Mouse (Mus musculus) heart, postnatal 4 days (tissue): ENCODE results near the gene Coq6. TPM values are rescaled to one million over a fixed set of nuclear protein-coding genes. Genes with fewer than 3 reads are reported as not detected.

ENCODE experiments used
- DNase-seq: peaks from one replicate; pipeline ENCODE4 v3.0.0; 2021
- total RNA-seq, 2 experiments: library from RNA; stranded (reverse); gene quantifications; 2 replicates each; pipeline ENCODE4 v1.2.3; 2021

The Coq6 gene
- total RNA-seq, 2 experiments from 2014 or later: 91.6 to 94.9 TPM

- DNase-seq: no peak
These were observed 35.7 kb downstream of the Coq6 start for GRCm38 (mm10) chr12:84396947-84397679.

- no peak for DNase-seq
These were observed 36.2 kb downstream of the Coq6 start for GRCm38 (mm10) chr12:84397685-84398084.

GRCm38 (mm10) chr12:84398629-84399028 lies 37.2 kb downstream of the Coq6 start:
- DNase-seq: no peak

GRCm38 (mm10) chr12:84399135-84399534 lies 37.7 kb downstream of the Coq6 start:
- no peak for DNase-seq

- DNase-seq: no peak
These were observed 38.2 kb downstream of the Coq6 start for GRCm38 (mm10) chr12:84399663-84400062.

- DNase-seq: no peak
These were observed 38.6 kb downstream of the Coq6 start for GRCm38 (mm10) chr12:84400068-84400467.

- no peak for DNase-seq
These were observed 39.2 kb downstream of the Coq6 start for GRCm38 (mm10) chr12:84400653-84401052.

GRCm38 (mm10) chr12:84402923-84403322 lies 41.5 kb downstream of the Coq6 start:
- no peak for DNase-seq

GRCm38 (mm10) chr12:84404541-84404940 lies 43.1 kb downstream of the Coq6 start:
- no peak for DNase-seq

GRCm38 (mm10) chr12:84407259-84407658 lies 45.8 kb downstream of the Coq6 start:
- DNase-seq: no peak

GRCm38 (mm10) chr12:84407874-84408818 lies 46.7 kb downstream of the Coq6 start:
- peak; percentile 29 for DNase-seq

GRCm38 (mm10) chr12:84408819-84409507 lies 47.5 kb downstream of the Coq6 start, which contains the start of the genes Entpd5 and Bbof1:
TSS of gene Entpd5 (minus strand) at chr12:84409029.
TSS of gene Bbof1 (plus strand) at chr12:84409071.
- peak; percentile 93 for DNase-seq

GRCm38 (mm10) chr12:84416834-84417604 lies 55.6 kb downstream of the Coq6 start, which contains the start of gene Rnf113a2:
TSS of gene Rnf113a2 (plus strand) at chr12:84417196.
- peak; percentile 84 for DNase-seq

- no peak for DNase-seq
These were observed 56.1 kb downstream of the Coq6 start for GRCm38 (mm10) chr12:84417605-84417922.

Other genes starting within 250 kb of the Coq6 start
- 10 to 100 TPM in 1 of 2 experiments, 1 to 10 TPM in 1; 9.2 to 12.3 TPM for gene Dnal1, start 247.3 kb upstream of the Coq6 start, total RNA-seq
- under 1 TPM; 0.54 to 0.62 TPM for gene Pnma1, start 213.2 kb upstream of the Coq6 start, total RNA-seq
- 10 to 100 TPM; 18.5 to 18.6 TPM for gene Elmsan1, start 142.8 kb upstream of the Coq6 start, total RNA-seq
- 100 to 1,000 TPM; 127 to 132 TPM for gene Ptgr2, start 76.4 kb upstream of the Coq6 start, total RNA-seq
- 10 to 100 TPM; 37.3 to 38.1 TPM for gene Zfp410, start 44.8 kb upstream of the Coq6 start, total RNA-seq
- 1 to 10 TPM; 4.0 to 4.3 TPM for gene Fam161b, start 176 bp downstream of the Coq6 start, total RNA-seq
- gene Entpd5, start 47.4 kb downstream of the Coq6 start, total RNA-seq: 10 to 100 TPM; 45.8 to 46.0 TPM
- 1 to 10 TPM; 2.5 to 3.0 TPM for gene Bbof1, start 47.4 kb downstream of the Coq6 start, total RNA-seq
- 10 to 100 TPM; 11.3 to 13.5 TPM for gene Rnf113a2, start 55.5 kb downstream of the Coq6 start, total RNA-seq
- gene Aldh6a1, start 89.3 kb downstream of the Coq6 start, total RNA-seq: 10 to 100 TPM; 44.4 to 46.2 TPM
- gene Lin52, start 89.8 kb downstream of the Coq6 start, total RNA-seq: 1 to 10 TPM; 7.2 to 7.9 TPM
- gene Vsx2, start 208.1 kb downstream of the Coq6 start, total RNA-seq: not detected